Mouse (Mus musculus): ENCODE measurements at regions not wholly inside any gene's neighbourhood (a gene's known extent, or its start where the extent isn't known, plus 50 kb on each side); places are given as distances from the start of the nearest gene placed in this dataset.

DNA sequence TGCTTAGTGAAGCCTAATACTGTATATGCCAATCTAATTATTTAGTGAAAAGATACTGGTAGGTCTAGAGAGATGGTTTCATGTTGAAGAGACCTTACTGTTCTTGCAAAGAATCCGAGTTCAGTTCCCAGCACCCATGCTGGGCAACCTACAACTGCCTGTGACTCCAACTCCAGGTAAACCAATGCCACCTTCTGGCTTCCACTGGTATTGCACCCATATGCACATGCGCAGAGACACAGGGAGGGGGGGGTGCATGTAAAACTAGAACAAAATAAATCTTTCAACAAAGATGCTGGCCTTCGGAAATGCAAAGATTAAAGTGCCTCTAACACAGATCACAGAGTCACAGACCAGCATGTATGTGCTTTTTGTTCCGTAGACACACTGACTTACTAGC lies 348.5 kb upstream of the Tmem132c start:
- WGBS = 91% methylated on average over 4 of the region's 4 CpGs
- no peak overlapping the region for H3K27ac ChIP-seq (replicated peaks in 1 of 2; ENCODE audit: control insufficient read depth in 1 of 2, insufficient read depth in 1 of 2, low read depth in 2 of 2, low read length in 2 of 2)
- ATAC-seq (ENCODE audit: insufficient number of reproducible peaks, insufficient read depth, low FRiP score, low read depth) = no peak

DNA sequence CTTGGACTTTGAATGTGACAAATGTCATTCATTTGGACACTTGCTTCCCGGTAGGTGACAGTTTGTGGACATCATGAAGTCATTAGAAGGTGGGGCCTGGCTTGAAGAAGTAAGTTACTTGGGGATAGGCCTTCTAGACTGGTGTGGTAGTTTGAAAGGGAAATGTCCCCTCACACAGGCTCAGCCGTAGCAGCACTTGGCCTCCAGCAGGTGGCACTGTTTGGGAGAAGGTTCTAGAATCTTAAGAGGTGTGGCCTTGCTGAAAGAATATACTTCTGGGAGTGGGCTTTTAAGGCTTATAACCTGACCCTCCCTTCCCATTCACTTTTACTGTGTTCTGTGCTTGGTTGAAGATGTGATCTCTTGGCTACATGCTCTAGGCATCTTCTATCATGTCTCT lies 331.5 kb upstream of the Tmem132c start:
- 88% methylated on average over 2 of the region's 2 CpGs for WGBS
- Histone ChIP-seq H3K9me3 (ENCODE audit: control insufficient read depth, low read length) (peaks cover 5% of the 10 kb centered on the region; the same call in 1 of the 2 replicates), H3K9ac (ENCODE audit: low read length) (no peak overlapping the region), H3K36me3 (ENCODE audit: control insufficient read depth, insufficient read depth, low read length) (no peaks in the 10 kb centered on the region), H3K4me2 (ENCODE audit: low read length) (no peak overlapping the region), H3K27ac (replicated peaks in 1 of 2; ENCODE audit: control insufficient read depth in 1 of 2, insufficient read depth in 1 of 2, low read depth in 2 of 2, low read length in 2 of 2) (no peak overlapping the region), H3K4me3 (ENCODE audit: control insufficient read depth in 1 of 2, insufficient read depth in 1 of 2, low read depth in 1 of 2, low read length in 2 of 2) (no peak overlapping the region), H3K27me3 (ENCODE audit: control insufficient read depth, insufficient read depth, low read length) (no peaks in the 10 kb centered on the region), H3K4me1 (ENCODE audit: control insufficient read depth in 2 of 2, insufficient read depth in 2 of 2, low read length in 2 of 2) (no peaks in the 10 kb centered on the region; a peak in 1 of 4 replicates)
- no peak for ATAC-seq (ENCODE audit: insufficient number of reproducible peaks, insufficient read depth, low FRiP score, low read depth)

More for the DNA sequence above, 348.5 kb upstream of the Tmem132c start:
- H3K4me1 ChIP-seq (ENCODE audit: control insufficient read depth in 2 of 2, insufficient read depth in 2 of 2, low read length in 2 of 2) = peaks cover 7 to 26% of the 10 kb centered on the region in 2 experiments
- peaks cover 5% of the 10 kb centered on the region; the same call in 1 of the 2 replicates for H3K9me3 ChIP-seq (ENCODE audit: control insufficient read depth, low read length)
- H3K27me3 ChIP-seq (ENCODE audit: control insufficient read depth, insufficient read depth, low read length) = no peaks in the 10 kb centered on the region
- no peaks in the 10 kb centered on the region for H3K36me3 ChIP-seq (ENCODE audit: control insufficient read depth, insufficient read depth, low read length)
- H3K9ac ChIP-seq (ENCODE audit: low read length) = no peak overlapping the region
- H3K4me2 ChIP-seq (ENCODE audit: low read length) = no peak overlapping the region
- H3K4me3 ChIP-seq (ENCODE audit: control insufficient read depth in 1 of 2, insufficient read depth in 1 of 2, low read depth in 1 of 2, low read length in 2 of 2) = no peak overlapping the region

DNA sequence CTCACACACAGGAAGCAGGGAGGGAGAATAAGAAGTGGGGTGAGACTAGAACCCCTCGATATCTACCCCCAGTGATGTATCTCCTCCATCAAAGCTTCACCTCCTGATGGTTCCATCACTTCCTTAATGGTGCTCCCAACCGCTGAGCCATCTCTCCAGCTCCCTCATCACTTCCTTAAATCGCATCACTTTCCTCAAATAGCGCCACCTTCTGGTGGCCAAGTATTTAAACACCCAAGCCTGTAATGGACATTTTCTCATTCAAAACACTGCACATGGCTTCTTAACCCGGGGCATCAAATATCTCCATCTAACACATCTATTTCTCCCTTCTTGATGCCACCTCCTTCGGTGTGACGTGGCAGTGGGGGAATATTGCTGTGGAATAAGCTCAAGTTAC lies 324.3 kb upstream of the Tmem132c start:
- ATAC-seq (ENCODE audit: insufficient number of reproducible peaks, insufficient read depth, low FRiP score, low read depth) = no peak
- Histone ChIP-seq H3K36me3 (ENCODE audit: control insufficient read depth, insufficient read depth, low read length) (no peaks in the 10 kb centered on the region), H3K27ac (replicated peaks in 1 of 2; ENCODE audit: control insufficient read depth in 1 of 2, insufficient read depth in 1 of 2, low read depth in 2 of 2, low read length in 2 of 2) (no peak overlapping the region), H3K4me2 (ENCODE audit: low read length) (no peak overlapping the region), H3K9ac (ENCODE audit: low read length) (no peak overlapping the region), H3K4me1 (ENCODE audit: control insufficient read depth in 2 of 2, insufficient read depth in 2 of 2, low read length in 2 of 2) (no peaks in the 10 kb centered on the region), H3K9me3 (ENCODE audit: control insufficient read depth, low read length) (0 out of 2 replicates have a peak, but pooled peaks cover 3% of the 10 kb centered on the region), H3K4me3 (ENCODE audit: control insufficient read depth in 1 of 2, insufficient read depth in 1 of 2, low read depth in 1 of 2, low read length in 2 of 2) (no peak overlapping the region), H3K27me3 (ENCODE audit: control insufficient read depth, insufficient read depth, low read length) (no peaks in the 10 kb centered on the region)
- 67% methylated on average over 7 of the region's 7 CpGs for WGBS

DNA sequence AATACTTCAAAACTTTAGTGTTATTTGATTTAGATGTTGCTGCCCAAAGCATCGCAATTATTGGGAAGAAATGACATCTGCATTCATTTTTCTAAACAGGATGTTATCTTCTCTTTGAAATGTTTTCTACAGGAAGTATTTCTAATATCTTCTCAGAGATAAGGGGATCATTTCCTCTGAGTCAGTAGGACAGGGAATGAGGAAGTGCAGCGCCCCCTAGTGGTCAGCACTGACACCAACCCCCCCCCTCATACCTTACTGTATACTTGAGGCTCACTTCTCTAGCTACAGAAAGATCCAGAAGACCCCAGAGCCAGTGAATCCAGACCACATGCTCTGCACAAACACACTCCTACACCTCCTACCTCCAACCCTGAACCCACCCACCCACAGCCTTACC lies 308.1 kb upstream of the Tmem132c start:
- Histone ChIP-seq H3K9me3 (ENCODE audit: control insufficient read depth, low read length) (peaks cover 5% of the 10 kb centered on the region; the same call in 1 of the 2 replicates), H3K4me3 (ENCODE audit: control insufficient read depth in 1 of 2, insufficient read depth in 1 of 2, low read depth in 1 of 2, low read length in 2 of 2) (no peak overlapping the region), H3K27me3 (ENCODE audit: control insufficient read depth, insufficient read depth, low read length) (no peaks in the 10 kb centered on the region), H3K36me3 (ENCODE audit: control insufficient read depth, insufficient read depth, low read length) (no peaks in the 10 kb centered on the region), H3K4me2 (ENCODE audit: low read length) (no peak overlapping the region), H3K4me1 (ENCODE audit: control insufficient read depth in 2 of 2, insufficient read depth in 2 of 2, low read length in 2 of 2) (no peaks in the 10 kb centered on the region), H3K27ac (replicated peaks in 1 of 2; ENCODE audit: control insufficient read depth in 1 of 2, insufficient read depth in 1 of 2, low read depth in 2 of 2, low read length in 2 of 2) (no peak overlapping the region), H3K9ac (ENCODE audit: low read length) (no peak overlapping the region)
- WGBS = 46% methylated on average over 2 of the region's 2 CpGs
- no peak for ATAC-seq (ENCODE audit: insufficient number of reproducible peaks, insufficient read depth, low FRiP score, low read depth)

DNA sequence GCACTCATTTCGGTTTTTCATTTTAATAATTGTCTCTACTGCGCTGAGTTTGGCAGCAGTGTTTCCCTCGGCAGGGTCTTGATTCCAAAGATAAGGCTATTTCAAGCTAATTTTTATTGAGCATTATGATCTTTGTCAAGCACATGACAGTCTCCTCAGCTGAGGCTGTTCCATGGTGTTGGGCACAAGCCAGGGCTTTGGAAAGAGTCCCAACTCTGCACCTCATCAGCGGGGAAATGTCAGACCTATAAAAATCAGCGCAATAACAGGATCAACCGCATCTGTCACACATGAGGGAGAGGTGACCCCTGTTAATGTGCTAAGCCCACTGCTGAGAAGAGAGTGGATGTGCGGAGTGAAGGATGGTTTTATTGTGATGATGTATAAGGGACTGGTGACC lies 296.7 kb upstream of the Tmem132c start:
- WGBS = 69% methylated on average over 7 of the region's 7 CpGs
- Histone ChIP-seq H3K27ac (replicated peaks in 1 of 2; ENCODE audit: control insufficient read depth in 1 of 2, insufficient read depth in 1 of 2, low read depth in 2 of 2, low read length in 2 of 2) (no peak overlapping the region), H3K36me3 (ENCODE audit: control insufficient read depth, insufficient read depth, low read length) (no peaks in the 10 kb centered on the region), H3K4me1 (ENCODE audit: control insufficient read depth in 2 of 2, insufficient read depth in 2 of 2, low read length in 2 of 2) (no peaks in the 10 kb centered on the region), H3K4me3 (ENCODE audit: control insufficient read depth in 1 of 2, insufficient read depth in 1 of 2, low read depth in 1 of 2, low read length in 2 of 2) (no peak overlapping the region), H3K27me3 (ENCODE audit: control insufficient read depth, insufficient read depth, low read length) (no peaks in the 10 kb centered on the region), H3K9ac (ENCODE audit: low read length) (no peak overlapping the region), H3K9me3 (ENCODE audit: control insufficient read depth, low read length) (no peaks in the 10 kb centered on the region), H3K4me2 (ENCODE audit: low read length) (no peak overlapping the region)
- ATAC-seq (ENCODE audit: insufficient number of reproducible peaks, insufficient read depth, low FRiP score, low read depth) = no peak

DNA sequence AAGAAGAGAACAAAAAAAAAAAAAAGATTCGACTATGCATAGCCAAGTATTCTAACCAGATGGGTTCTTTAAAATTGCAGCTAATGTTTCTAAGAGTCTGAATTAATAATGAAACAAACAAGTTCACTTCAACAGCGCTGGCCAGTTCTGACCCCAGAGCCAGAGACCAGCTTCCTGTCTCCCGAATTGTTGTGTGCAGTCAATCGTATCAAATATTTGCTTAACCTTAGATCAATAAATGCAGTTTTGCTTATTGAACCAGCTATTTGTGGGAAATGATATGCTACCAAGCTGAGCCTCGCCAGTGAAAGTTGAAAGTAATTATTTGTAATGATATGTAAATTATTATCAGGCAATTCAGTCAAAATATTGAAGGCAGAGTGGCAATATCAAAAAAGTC lies 287.4 kb upstream of the Tmem132c start:
- no peak overlapping the region for H3K4me3 ChIP-seq (ENCODE audit: control insufficient read depth in 1 of 2, insufficient read depth in 1 of 2, low read depth in 1 of 2, low read length in 2 of 2)
- no peak overlapping the region for H3K9ac ChIP-seq (ENCODE audit: low read length)
- H3K9me3 ChIP-seq (ENCODE audit: control insufficient read depth, low read length) = 0 out of 2 replicates have a peak, but pooled peaks cover 3% of the 10 kb centered on the region
- no peak overlapping the region for H3K4me2 ChIP-seq (ENCODE audit: low read length)
- H3K27ac ChIP-seq (replicated peaks in 1 of 2; ENCODE audit: control insufficient read depth in 1 of 2, insufficient read depth in 1 of 2, low read depth in 2 of 2, low read length in 2 of 2) = no peak overlapping the region
- ATAC-seq (ENCODE audit: insufficient number of reproducible peaks, insufficient read depth, low FRiP score, low read depth) = no peak
- WGBS = 73% methylated on average over 5 of the region's 5 CpGs
- no peaks in the 10 kb centered on the region for H3K4me1 ChIP-seq (ENCODE audit: control insufficient read depth in 2 of 2, insufficient read depth in 2 of 2, low read length in 2 of 2)
- no peaks in the 10 kb centered on the region for H3K27me3 ChIP-seq (ENCODE audit: control insufficient read depth, insufficient read depth, low read length)
- no peaks in the 10 kb centered on the region for H3K36me3 ChIP-seq (ENCODE audit: control insufficient read depth, insufficient read depth, low read length)

DNA sequence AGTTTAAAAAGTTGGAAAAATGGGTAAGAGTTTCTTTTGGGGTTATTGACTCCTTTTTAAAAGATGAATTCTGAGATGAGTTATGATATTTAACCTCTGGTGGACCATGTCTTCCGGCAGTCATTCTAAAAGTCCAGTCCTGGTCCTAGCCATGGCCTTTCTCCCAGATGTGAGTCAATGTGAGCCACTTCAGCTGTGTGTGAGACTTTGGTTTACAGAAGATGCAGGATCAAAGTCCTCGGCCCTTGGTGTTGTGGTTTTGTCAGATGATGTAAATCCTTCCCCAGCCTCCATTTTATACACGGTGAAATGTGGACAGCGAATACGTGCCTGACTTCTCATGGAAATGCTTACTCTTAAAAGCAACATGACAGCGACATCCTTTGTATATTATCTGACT lies 287.0 kb upstream of the Tmem132c start:
- H3K9me3 ChIP-seq (ENCODE audit: control insufficient read depth, low read length) = 0 out of 2 replicates have a peak, but pooled peaks cover 3% of the 10 kb centered on the region
- H3K4me2 ChIP-seq (ENCODE audit: low read length) = no peak overlapping the region
- WGBS = 79% methylated on average over 6 of the region's 6 CpGs
- H3K4me3 ChIP-seq (ENCODE audit: control insufficient read depth in 1 of 2, insufficient read depth in 1 of 2, low read depth in 1 of 2, low read length in 2 of 2) = no peak overlapping the region
- ATAC-seq (ENCODE audit: insufficient number of reproducible peaks, insufficient read depth, low FRiP score, low read depth) = no peak
- H3K36me3 ChIP-seq (ENCODE audit: control insufficient read depth, insufficient read depth, low read length) = no peaks in the 10 kb centered on the region
- no peaks in the 10 kb centered on the region for H3K4me1 ChIP-seq (ENCODE audit: control insufficient read depth in 2 of 2, insufficient read depth in 2 of 2, low read length in 2 of 2)
- H3K27ac ChIP-seq (replicated peaks in 1 of 2; ENCODE audit: control insufficient read depth in 1 of 2, insufficient read depth in 1 of 2, low read depth in 2 of 2, low read length in 2 of 2) = no peak overlapping the region
- H3K9ac ChIP-seq (ENCODE audit: low read length) = no peak overlapping the region
- no peaks in the 10 kb centered on the region for H3K27me3 ChIP-seq (ENCODE audit: control insufficient read depth, insufficient read depth, low read length)

DNA sequence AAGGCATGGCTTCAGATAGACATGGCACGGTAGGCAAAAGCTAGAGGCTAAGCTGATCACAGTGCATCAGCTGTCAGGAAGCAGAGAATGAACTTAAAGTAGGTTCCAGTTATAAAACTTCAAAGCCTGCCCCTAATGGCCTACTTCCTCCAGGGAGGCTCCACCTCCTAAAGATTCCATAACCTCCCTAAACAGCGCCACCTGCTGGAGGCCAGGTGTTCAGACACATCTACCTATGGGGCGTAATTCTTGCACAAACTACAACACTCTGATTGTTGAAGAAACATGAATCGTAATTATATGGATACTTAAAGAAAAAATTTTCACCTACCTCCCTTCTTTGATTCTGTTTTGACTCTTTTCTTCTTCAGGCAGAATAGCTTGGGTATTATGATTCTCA lies 277.0 kb upstream of the Tmem132c start:
- no peak overlapping the region for H3K4me3 ChIP-seq (ENCODE audit: control insufficient read depth in 1 of 2, insufficient read depth in 1 of 2, low read depth in 1 of 2, low read length in 2 of 2)
- H3K36me3 ChIP-seq (ENCODE audit: control insufficient read depth, insufficient read depth, low read length) = no peaks in the 10 kb centered on the region
- no peak overlapping the region for H3K27ac ChIP-seq (replicated peaks in 1 of 2; ENCODE audit: control insufficient read depth in 1 of 2, insufficient read depth in 1 of 2, low read depth in 2 of 2, low read length in 2 of 2)
- ATAC-seq (ENCODE audit: insufficient number of reproducible peaks, insufficient read depth, low FRiP score, low read depth) = no peak
- no peak overlapping the region for H3K9ac ChIP-seq (ENCODE audit: low read length)
- no peaks in the 10 kb centered on the region for H3K4me1 ChIP-seq (ENCODE audit: control insufficient read depth in 2 of 2, insufficient read depth in 2 of 2, low read length in 2 of 2)
- no peak overlapping the region for H3K4me2 ChIP-seq (ENCODE audit: low read length)
- peaks cover 3% of the 10 kb centered on the region; the same call in 1 of the 2 replicates for H3K9me3 ChIP-seq (ENCODE audit: control insufficient read depth, low read length)
- 78% methylated on average over 4 of the region's 4 CpGs for WGBS
- no peaks in the 10 kb centered on the region for H3K27me3 ChIP-seq (ENCODE audit: control insufficient read depth, insufficient read depth, low read length)
